Mouse (Mus musculus) thymus, adult 2 months (tissue): Measurements from ENCODE around the gene B3galt6.

Experiments
- CTCF ChIP-seq: fragments of 200-500 bp; IDR thresholded peaks from 2 replicates; pipeline ENCODE4 v1.5.1; 2012; ENCODE audit warnings: mild to moderate bottlenecking, control low read depth, low read length, moderate library complexity, borderline replicate concordance; ENCODE audit not compliant: control insufficient read depth, poor library complexity, insufficient read depth; ENCODE audit errors: extremely low read depth
- POLR2A ChIP-seq: fragments of 200-500 bp; IDR thresholded peaks from 2 replicates; pipeline ENCODE4 v1.6.1; 2012; ENCODE audit warnings: mild to moderate bottlenecking, low read length, control low read depth, moderate library complexity; ENCODE audit not compliant: control insufficient read depth, poor library complexity, insufficient read depth; ENCODE audit errors: extremely low read depth

GRCm38 (mm10) chr4:155973239-155973638 is 19.2 kb downstream of the B3galt6 start:
- TF ChIP-seq POLR2A (no peak), CTCF (no peak)
